Mouse (Mus musculus): ENCODE results near the gene Man1c1. TPM values are rescaled to one million over a fixed set of nuclear protein-coding genes. Genes with fewer than 3 reads are reported as not detected.

Gene Man1c1
- polyA plus RNA-seq, 1 experiment: 4.6 TPM

GRCm38 (mm10) chr4:134674970-134675369 lies 29.1 kb downstream of the Man1c1 start:
- H3K27me3 ChIP-seq (replicated peaks; ENCODE audit: control insufficient read depth, insufficient read depth, low read length): no peaks in the 10 kb centered on the region
- H3K27ac ChIP-seq (ENCODE audit: insufficient read depth, low read depth, low read length): no peak overlapping the region
- H3K36me3 ChIP-seq (ENCODE audit: control insufficient read depth, insufficient read depth, low read length): no peaks in the 10 kb centered on the region
- TF ChIP-seq POLR2A (IDR thresholded peaks at IDR 0.05; ENCODE audit: low read depth, low read length): no peak
- no peak for TF ChIP-seq CTCF (conservative IDR thresholded peaks at IDR 0.05; ENCODE audit: insufficient read depth, insufficient read length, low read depth, low read length)
- no peaks in the 10 kb centered on the region for H3K4me1 ChIP-seq (ENCODE audit: control insufficient read depth, insufficient read depth, low read length)
- DNase-seq: peak; percentile 33
- WGBS: 81% methylated on average over 3 of the region's 3 CpGs
- no peak overlapping the region for H3K4me3 ChIP-seq (ENCODE audit: insufficient read depth, low read depth, low read length)

- H3K27ac ChIP-seq (ENCODE audit: insufficient read depth, low read depth, low read length): no peak overlapping the region
- no peaks in the 10 kb centered on the region for H3K4me1 ChIP-seq (ENCODE audit: control insufficient read depth, insufficient read depth, low read length)
- DNase-seq: no peak
- H3K27me3 ChIP-seq (replicated peaks; ENCODE audit: control insufficient read depth, insufficient read depth, low read length): no peaks in the 10 kb centered on the region
- H3K36me3 ChIP-seq (ENCODE audit: control insufficient read depth, insufficient read depth, low read length): no peaks in the 10 kb centered on the region
- no peak overlapping the region for H3K4me3 ChIP-seq (ENCODE audit: insufficient read depth, low read depth, low read length)
- WGBS: 70% methylated on average over 12 of the region's 12 CpGs
- TF ChIP-seq CTCF (conservative IDR thresholded peaks at IDR 0.05; ENCODE audit: insufficient read depth, insufficient read length, low read depth, low read length): no peak
- no peak for TF ChIP-seq POLR2A (IDR thresholded peaks at IDR 0.05; ENCODE audit: low read depth, low read length)
Measured at GRCm38 (mm10) chr4:134673882-134674463, 30.1 kb downstream of the Man1c1 start.

DNA sequence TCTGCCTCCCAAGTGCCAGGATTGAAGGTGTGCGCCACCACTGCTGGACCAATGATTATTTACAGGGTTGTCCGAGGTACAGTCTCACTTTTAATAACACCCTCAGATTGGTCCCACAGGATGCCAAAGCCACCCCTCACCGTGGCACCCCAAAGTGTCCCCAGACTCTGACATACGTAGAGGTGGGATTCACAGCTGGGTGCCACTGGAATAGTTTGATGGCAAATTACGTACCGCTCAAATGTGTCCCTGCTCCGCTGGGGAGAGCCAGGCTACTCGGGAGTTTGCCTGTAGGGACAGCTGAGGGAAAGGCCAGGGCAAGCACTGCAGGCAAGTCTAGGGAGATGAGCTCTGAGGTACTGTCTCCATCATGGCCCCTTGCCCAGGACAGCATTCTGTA lies 30.9 kb downstream of the Man1c1 start:
- Histone ChIP-seq H3K27ac (ENCODE audit: insufficient read depth, low read depth, low read length) (no peak overlapping the region), H3K4me3 (ENCODE audit: insufficient read depth, low read depth, low read length) (no peak overlapping the region), H3K27me3 (replicated peaks; ENCODE audit: control insufficient read depth, insufficient read depth, low read length) (no peaks in the 10 kb centered on the region), H3K4me1 (ENCODE audit: control insufficient read depth, insufficient read depth, low read length) (no peaks in the 10 kb centered on the region), H3K36me3 (ENCODE audit: control insufficient read depth, insufficient read depth, low read length) (no peaks in the 10 kb centered on the region)
- TF ChIP-seq POLR2A (IDR thresholded peaks at IDR 0.05; ENCODE audit: low read depth, low read length) (no peak), CTCF (conservative IDR thresholded peaks at IDR 0.05; ENCODE audit: insufficient read depth, insufficient read length, low read depth, low read length) (no peak)
- 93% methylated on average over 8 of the region's 8 CpGs for WGBS
- no peak for DNase-seq

DNA sequence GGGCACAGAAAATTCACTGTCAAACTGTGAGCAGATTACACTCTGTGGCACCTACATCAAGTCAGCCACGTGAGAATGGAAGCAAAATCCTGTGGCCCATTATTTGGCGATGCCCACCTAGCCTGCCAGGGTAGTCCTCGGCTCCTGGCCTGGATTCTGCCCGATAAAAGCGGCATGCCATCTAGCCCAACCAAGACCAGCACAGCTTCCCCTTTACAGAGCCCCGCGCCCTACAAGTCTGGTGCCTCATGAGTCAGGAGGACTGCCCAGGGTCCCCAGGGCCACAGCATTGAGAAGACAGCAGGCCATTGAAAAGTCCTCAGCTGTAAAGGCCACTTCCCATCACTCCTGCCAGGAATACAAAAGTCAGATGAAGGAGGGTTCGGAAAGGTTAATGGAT lies 31.8 kb downstream of the Man1c1 start:
- TF ChIP-seq POLR2A (IDR thresholded peaks at IDR 0.05; ENCODE audit: low read depth, low read length) (no peak), CTCF (conservative IDR thresholded peaks at IDR 0.05; ENCODE audit: insufficient read depth, insufficient read length, low read depth, low read length) (no peak)
- no peak overlapping the region for H3K4me3 ChIP-seq (ENCODE audit: insufficient read depth, low read depth, low read length)
- H3K4me1 ChIP-seq (ENCODE audit: control insufficient read depth, insufficient read depth, low read length): no peaks in the 10 kb centered on the region
- WGBS: 85% methylated on average over 8 of the region's 8 CpGs
- no peaks in the 10 kb centered on the region for H3K27me3 ChIP-seq (replicated peaks; ENCODE audit: control insufficient read depth, insufficient read depth, low read length)
- no peak for DNase-seq
- H3K27ac ChIP-seq (ENCODE audit: insufficient read depth, low read depth, low read length): no peak overlapping the region
- H3K36me3 ChIP-seq (ENCODE audit: control insufficient read depth, insufficient read depth, low read length): no peaks in the 10 kb centered on the region

GRCm38 (mm10) chr4:134671660-134672173 lies 32.4 kb downstream of the Man1c1 start:
- no peak overlapping the region for H3K4me3 ChIP-seq (ENCODE audit: insufficient read depth, low read depth, low read length)
- H3K27ac ChIP-seq (ENCODE audit: insufficient read depth, low read depth, low read length): no peak overlapping the region
- no peak for DNase-seq
- no peaks in the 10 kb centered on the region for H3K36me3 ChIP-seq (ENCODE audit: control insufficient read depth, insufficient read depth, low read length)
- no peaks in the 10 kb centered on the region for H3K4me1 ChIP-seq (ENCODE audit: control insufficient read depth, insufficient read depth, low read length)
- no peaks in the 10 kb centered on the region for H3K27me3 ChIP-seq (replicated peaks; ENCODE audit: control insufficient read depth, insufficient read depth, low read length)
- no peak for TF ChIP-seq CTCF (conservative IDR thresholded peaks at IDR 0.05; ENCODE audit: insufficient read depth, insufficient read length, low read depth, low read length)
- no peak for TF ChIP-seq POLR2A (IDR thresholded peaks at IDR 0.05; ENCODE audit: low read depth, low read length)
- WGBS: 74% methylated on average over 16 of the region's 16 CpGs

- no peaks in the 10 kb centered on the region for H3K36me3 ChIP-seq (ENCODE audit: control insufficient read depth, insufficient read depth, low read length)
- TF ChIP-seq CTCF (conservative IDR thresholded peaks at IDR 0.05; ENCODE audit: insufficient read depth, insufficient read length, low read depth, low read length) (no peak), POLR2A (IDR thresholded peaks at IDR 0.05; ENCODE audit: low read depth, low read length) (no peak)
- no peak overlapping the region for H3K4me3 ChIP-seq (ENCODE audit: insufficient read depth, low read depth, low read length)
- WGBS: 55% methylated on average over 17 of the region's 17 CpGs
- DNase-seq: peak; percentile 54
- no peaks in the 10 kb centered on the region for H3K4me1 ChIP-seq (ENCODE audit: control insufficient read depth, insufficient read depth, low read length)
- no peaks in the 10 kb centered on the region for H3K27me3 ChIP-seq (replicated peaks; ENCODE audit: control insufficient read depth, insufficient read depth, low read length)
- peak overlapping the region; percentile 41; the same call in 1 of the 2 replicates for H3K27ac ChIP-seq (ENCODE audit: insufficient read depth, low read depth, low read length)
Measured at GRCm38 (mm10) chr4:134669742-134670354, 34.2 kb downstream of the Man1c1 start.

GRCm38 (mm10) chr4:134668355-134669028 lies 35.6 kb downstream of the Man1c1 start:
- WGBS: 54% methylated on average over 12 of the region's 12 CpGs
- Histone ChIP-seq H3K36me3 (ENCODE audit: control insufficient read depth, insufficient read depth, low read length) (no peaks in the 10 kb centered on the region), H3K4me3 (ENCODE audit: insufficient read depth, low read depth, low read length) (no peak overlapping the region), H3K4me1 (ENCODE audit: control insufficient read depth, insufficient read depth, low read length) (no peaks in the 10 kb centered on the region), H3K27ac (ENCODE audit: insufficient read depth, low read depth, low read length) (no peak overlapping the region), H3K27me3 (replicated peaks; ENCODE audit: control insufficient read depth, insufficient read depth, low read length) (no peaks in the 10 kb centered on the region)
- TF ChIP-seq CTCF (conservative IDR thresholded peaks at IDR 0.05; ENCODE audit: insufficient read depth, insufficient read length, low read depth, low read length) (no peak), POLR2A (IDR thresholded peaks at IDR 0.05; ENCODE audit: low read depth, low read length) (no peak)
- DNase-seq: no peak

All from kidney, adult 2 months (tissue).